Mouse (Mus musculus) spleen, adult 12 weeks (tissue): Measurements from ENCODE around the gene Slc11a1.

ENCODE experiments used
- DNase-seq: peaks from one replicate; pipeline ENCODE4 v3.0.0; 2022; ENCODE audit warnings: low spot score

Slc11a1 gene

GRCm38 (mm10) chr1:74411753-74412325 is 36.8 kb downstream of the Slc11a1 start:
- no peak for DNase-seq

GRCm38 (mm10) chr1:74412711-74413110 is 37.7 kb downstream of the Slc11a1 start:
- DNase-seq, result no peak

GRCm38 (mm10) chr1:74415143-74415542 is 40.1 kb downstream of the Slc11a1 start:
- no peak for DNase-seq

- DNase-seq, result no peak
These were observed 43.9 kb downstream of the Slc11a1 start for GRCm38 (mm10) chr1:74418747-74419439.

GRCm38 (mm10) chr1:74419440-74419794 is 44.4 kb downstream of the Slc11a1 start:
- no peak for DNase-seq

- no peak for DNase-seq
These were observed 48.2 kb downstream of the Slc11a1 start for GRCm38 (mm10) chr1:74423147-74423546.

- no peak for DNase-seq
These were observed 50.9 kb downstream of the Slc11a1 start for GRCm38 (mm10) chr1:74425845-74426244.

- no peak for DNase-seq
These were observed 58.2 kb downstream of the Slc11a1 start for GRCm38 (mm10) chr1:74433220-74433619.

GRCm38 (mm10) chr1:74434596-74434995 is 59.6 kb downstream of the Slc11a1 start:
- no peak for DNase-seq

- no peak for DNase-seq
These were observed 60.6 kb downstream of the Slc11a1 start for GRCm38 (mm10) chr1:74435563-74435962.
